Mouse (Mus musculus): ENCODE measurements around the gene Mrps21. TPM values are rescaled to one million over a fixed set of nuclear protein-coding genes. Genes with fewer than 3 reads are reported as not detected.
A peak's percentile ranks its signal among the peaks of the same experiment; 100 is the strongest.
"Not testable (repeated sequence)": the region's sequence is repeated elsewhere in the genome, so short reads cannot be mapped to it uniquely, and the experiment has no call there.

Gene Mrps21
- polyA plus RNA-seq, 1 experiment from 2014 or later: 331 TPM

DNA sequence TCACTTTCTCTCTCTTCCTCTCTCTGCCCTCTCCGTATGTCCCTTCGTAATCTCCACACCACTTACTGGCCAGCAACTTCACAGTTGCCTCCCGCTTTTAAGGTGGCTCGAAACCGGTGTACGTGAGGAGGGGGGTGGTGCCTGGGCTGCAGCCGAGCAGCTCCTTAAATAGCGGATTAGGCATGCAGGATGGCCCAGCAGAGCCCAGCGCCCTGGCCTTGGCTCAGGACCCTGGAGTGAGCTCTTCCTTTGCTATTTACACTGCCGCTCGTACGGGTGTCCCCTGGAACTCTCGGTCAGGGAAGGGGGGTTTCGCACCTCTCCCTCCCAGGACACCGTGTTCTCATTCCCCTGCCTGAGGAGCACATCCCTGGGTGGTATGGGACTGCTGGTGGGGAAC is 33.2 kb upstream of the Mrps21 start, which contains the start of gene Car14:
Car14 (minus strand) TSS at position 124 of the 400 bp plus-strand sequence.
- H3K4me3 ChIP-seq (ENCODE audit: low read depth, low read length): peak within 1 kb of the TSS; percentile 46
- H3K4me2 ChIP-seq (ENCODE audit: low read depth, low read length): peak within 1 kb of the TSS; percentile 85
- peaks cover 2% of the 10 kb centered on the region for H3K4me1 ChIP-seq (ENCODE audit: control insufficient read depth, insufficient read depth, low read length)
- no peaks in the 10 kb centered on the region for H3K9me3 ChIP-seq (replicated peaks; ENCODE audit: control insufficient read depth, low read length)
- DNase-seq (ENCODE audit: low spot score): peak; percentile 70
- H3K36me3 ChIP-seq (replicated peaks; ENCODE audit: control insufficient read depth, insufficient read depth, low read depth, low read length): no peaks in the 10 kb centered on the region
- peak; percentile 53; the same call in 1 of the 2 replicates for ATAC-seq (replicated peaks; ENCODE audit: insufficient number of reproducible peaks, low FRiP score, low TSS enrichment, low read depth)
- H3K27me3 ChIP-seq (ENCODE audit: control insufficient read depth, insufficient read depth, low read length): no peaks in the 10 kb centered on the region
- H3K27ac ChIP-seq (replicated peaks; ENCODE audit: low read depth, low read length): peak within 1 kb of the TSS; percentile 16
- WGBS: 0% methylated on average over 15 of the region's 15 CpGs
- peak within 1 kb of the TSS; percentile 65 for H3K9ac ChIP-seq (replicated peaks; ENCODE audit: low read length)

DNA sequence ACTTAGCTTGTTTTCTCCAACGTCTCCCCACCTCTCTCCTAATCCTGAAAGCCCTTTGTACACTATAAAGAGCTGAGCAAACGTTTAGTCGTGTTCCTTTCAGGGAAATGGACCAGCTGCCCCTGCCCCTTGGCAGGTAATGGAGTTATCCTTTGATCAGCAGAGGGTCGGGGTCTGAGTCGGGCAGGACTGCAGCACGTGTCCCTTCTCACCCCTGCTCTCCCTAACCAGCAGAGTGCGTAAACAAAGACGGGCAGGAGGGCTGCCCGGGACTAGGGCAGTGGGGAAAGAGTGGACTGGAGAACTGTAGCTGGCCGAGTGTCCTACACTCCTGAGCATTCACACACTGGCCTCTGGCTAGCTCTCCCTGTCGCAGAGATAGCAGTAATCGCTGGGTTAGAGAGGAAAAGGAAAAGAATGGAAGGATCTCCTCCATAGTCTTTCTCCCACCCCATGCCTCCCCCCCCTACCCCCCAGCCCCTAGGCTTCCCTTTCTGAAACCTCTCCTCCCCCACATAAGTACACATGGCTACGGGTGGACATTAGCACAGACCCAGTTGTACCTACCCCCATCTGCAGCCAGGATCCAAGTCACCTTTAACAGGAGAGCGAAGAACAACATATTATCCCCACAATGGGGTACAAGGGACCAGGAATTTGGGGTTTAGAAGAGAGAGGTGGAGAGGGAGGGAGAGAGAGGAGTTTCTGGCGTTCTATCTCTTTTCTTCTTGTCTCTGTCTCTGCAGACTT is 32.6 kb upstream of the Mrps21 start:
- ATAC-seq (replicated peaks; ENCODE audit: insufficient number of reproducible peaks, low FRiP score, low TSS enrichment, low read depth): 0 out of 2 replicates have a peak, but pooled peaks have one; percentile 51
- under 1% methylated on average over 15 of the region's 15 CpGs for WGBS
- H3K4me2 ChIP-seq (ENCODE audit: low read depth, low read length): peak overlapping the region; percentile 85
- H3K9ac ChIP-seq (replicated peaks; ENCODE audit: low read length): peak overlapping the region; percentile 65
- DNase-seq (ENCODE audit: low spot score): peak; percentile 50
- H3K27ac ChIP-seq (replicated peaks; ENCODE audit: low read depth, low read length): peak overlapping the region; percentile 16; the same call in 1 of the 2 replicates
- H3K9me3 ChIP-seq (replicated peaks; ENCODE audit: control insufficient read depth, low read length): no peaks in the 10 kb centered on the region
- H3K4me3 ChIP-seq (ENCODE audit: low read depth, low read length): peak overlapping the region; percentile 46
- H3K36me3 ChIP-seq (replicated peaks; ENCODE audit: control insufficient read depth, insufficient read depth, low read depth, low read length): no peaks in the 10 kb centered on the region
- no peaks in the 10 kb centered on the region for H3K27me3 ChIP-seq (ENCODE audit: control insufficient read depth, insufficient read depth, low read length)
- peaks cover 2% of the 10 kb centered on the region for H3K4me1 ChIP-seq (ENCODE audit: control insufficient read depth, insufficient read depth, low read length)

DNA sequence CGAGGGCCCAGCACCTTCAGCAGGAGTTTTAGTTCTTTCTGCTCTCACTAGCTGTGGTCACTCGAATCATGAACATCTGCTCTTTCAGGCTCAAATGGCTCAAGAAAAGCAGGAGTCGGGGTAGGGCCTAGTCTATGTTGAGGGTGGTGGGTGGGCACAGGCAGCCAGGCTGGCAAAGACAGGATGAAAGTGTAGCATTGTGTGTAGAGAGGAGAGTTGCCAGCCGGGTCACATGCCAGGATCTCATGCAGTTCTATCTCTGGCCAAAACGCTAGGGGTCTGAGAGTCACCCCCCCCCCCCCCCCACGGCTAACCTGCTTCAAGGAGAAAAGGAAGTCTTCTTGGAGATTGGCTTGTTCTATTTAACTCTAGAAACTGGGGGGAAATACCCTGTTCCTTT is 31.3 kb upstream of the Mrps21 start:
- H3K4me2 ChIP-seq (ENCODE audit: low read depth, low read length): peak overlapping the region; percentile 85
- peak overlapping the region; percentile 41 for H3K9ac ChIP-seq (replicated peaks; ENCODE audit: low read length)
- H3K27ac ChIP-seq (replicated peaks; ENCODE audit: low read depth, low read length): no peak overlapping the region
- H3K4me1 ChIP-seq (ENCODE audit: control insufficient read depth, insufficient read depth, low read length): peaks cover 2% of the 10 kb centered on the region
- no peaks in the 10 kb centered on the region for H3K9me3 ChIP-seq (replicated peaks; ENCODE audit: control insufficient read depth, low read length)
- peak overlapping the region; percentile 46; the same call in 1 of the 2 replicates for H3K4me3 ChIP-seq (ENCODE audit: low read depth, low read length)
- no peaks in the 10 kb centered on the region for H3K27me3 ChIP-seq (ENCODE audit: control insufficient read depth, insufficient read depth, low read length)
- no peak for ATAC-seq (replicated peaks; ENCODE audit: insufficient number of reproducible peaks, low FRiP score, low TSS enrichment, low read depth)
- WGBS: 28% methylated on average over 6 of the region's 6 CpGs
- no peaks in the 10 kb centered on the region for H3K36me3 ChIP-seq (replicated peaks; ENCODE audit: control insufficient read depth, insufficient read depth, low read depth, low read length)
- no peak for DNase-seq (ENCODE audit: low spot score)

DNA sequence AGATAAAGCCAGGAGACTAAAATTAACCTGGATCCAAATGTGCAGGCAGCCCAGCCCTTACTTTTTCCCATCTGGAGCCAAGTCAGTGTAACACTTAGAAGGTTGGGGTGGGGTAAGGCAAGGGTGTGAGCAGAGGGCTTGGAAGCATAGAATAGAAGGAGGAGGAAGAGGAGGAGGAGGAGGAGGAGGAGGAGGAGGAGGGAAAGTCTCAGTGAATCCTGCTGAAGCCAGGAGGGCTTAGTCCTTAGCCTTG is 31.0 kb upstream of the Mrps21 start:
- Histone ChIP-seq H3K4me3 (ENCODE audit: low read depth, low read length) (no peak overlapping the region), H3K36me3 (replicated peaks; ENCODE audit: control insufficient read depth, insufficient read depth, low read depth, low read length) (no peaks in the 10 kb centered on the region), H3K9ac (replicated peaks; ENCODE audit: low read length) (no peak overlapping the region; the same call in 1 of the 2 replicates), H3K27ac (replicated peaks; ENCODE audit: low read depth, low read length) (no peak overlapping the region), H3K9me3 (replicated peaks; ENCODE audit: control insufficient read depth, low read length) (no peaks in the 10 kb centered on the region), H3K4me1 (ENCODE audit: control insufficient read depth, insufficient read depth, low read length) (peaks cover 2% of the 10 kb centered on the region), H3K4me2 (ENCODE audit: low read depth, low read length) (peak overlapping the region; percentile 85; the same call in 1 of the 2 replicates), H3K27me3 (ENCODE audit: control insufficient read depth, insufficient read depth, low read length) (no peaks in the 10 kb centered on the region)
- no peak for ATAC-seq (replicated peaks; ENCODE audit: insufficient number of reproducible peaks, low FRiP score, low TSS enrichment, low read depth)
- no peak for DNase-seq (ENCODE audit: low spot score)

DNA sequence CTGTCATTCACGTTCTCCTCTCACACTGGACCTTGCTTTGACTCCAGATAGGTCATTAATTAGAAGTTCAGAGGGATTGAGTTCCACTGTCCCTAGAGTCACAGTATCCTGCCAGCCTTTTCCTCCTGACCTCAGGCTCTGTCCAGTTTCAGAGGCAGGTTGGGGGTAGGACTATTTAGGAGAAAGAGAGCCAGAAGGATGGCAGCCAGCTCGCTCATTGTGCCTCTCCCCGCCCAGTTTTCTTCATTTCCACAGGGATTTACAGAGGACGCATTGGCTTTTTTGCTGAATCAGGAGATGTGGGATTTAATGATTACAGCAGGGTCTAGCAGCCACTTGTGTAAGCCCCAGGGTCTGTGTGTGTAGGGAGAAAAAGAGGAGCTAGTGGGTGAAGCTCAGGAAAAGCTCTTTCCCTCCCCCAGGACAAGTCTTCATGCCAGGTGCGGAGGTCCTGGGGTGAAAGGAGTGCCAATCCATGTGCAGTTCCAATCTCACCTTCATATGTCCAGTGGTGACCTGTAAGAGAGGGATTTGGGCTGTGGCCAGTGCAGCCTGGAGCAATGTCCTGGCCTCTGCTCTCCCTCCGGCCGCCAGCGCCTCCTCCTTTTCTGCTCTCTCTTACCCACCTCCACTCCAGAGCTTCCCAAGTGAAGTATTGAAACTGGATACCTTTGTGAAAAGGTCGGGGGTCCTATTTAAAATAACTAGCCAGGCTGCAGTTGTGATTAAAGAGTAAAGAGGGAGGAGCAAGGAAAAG is 30.5 kb upstream of the Mrps21 start:
- H3K4me3 ChIP-seq (ENCODE audit: low read depth, low read length): no peak overlapping the region
- no peaks in the 10 kb centered on the region for H3K27me3 ChIP-seq (ENCODE audit: control insufficient read depth, insufficient read depth, low read length)
- no peak overlapping the region for H3K9ac ChIP-seq (replicated peaks; ENCODE audit: low read length)
- no peaks in the 10 kb centered on the region for H3K36me3 ChIP-seq (replicated peaks; ENCODE audit: control insufficient read depth, insufficient read depth, low read depth, low read length)
- DNase-seq (ENCODE audit: low spot score) (no peak), ATAC-seq (replicated peaks; ENCODE audit: insufficient number of reproducible peaks, low FRiP score, low TSS enrichment, low read depth) (no peak)
- H3K27ac ChIP-seq (replicated peaks; ENCODE audit: low read depth, low read length): no peak overlapping the region
- H3K4me2 ChIP-seq (ENCODE audit: low read depth, low read length): no peak overlapping the region
- H3K4me1 ChIP-seq (ENCODE audit: control insufficient read depth, insufficient read depth, low read length): peaks cover 2% of the 10 kb centered on the region
- no peaks in the 10 kb centered on the region for H3K9me3 ChIP-seq (replicated peaks; ENCODE audit: control insufficient read depth, low read length)
- WGBS: 63% methylated on average over 9 of the region's 9 CpGs

DNA sequence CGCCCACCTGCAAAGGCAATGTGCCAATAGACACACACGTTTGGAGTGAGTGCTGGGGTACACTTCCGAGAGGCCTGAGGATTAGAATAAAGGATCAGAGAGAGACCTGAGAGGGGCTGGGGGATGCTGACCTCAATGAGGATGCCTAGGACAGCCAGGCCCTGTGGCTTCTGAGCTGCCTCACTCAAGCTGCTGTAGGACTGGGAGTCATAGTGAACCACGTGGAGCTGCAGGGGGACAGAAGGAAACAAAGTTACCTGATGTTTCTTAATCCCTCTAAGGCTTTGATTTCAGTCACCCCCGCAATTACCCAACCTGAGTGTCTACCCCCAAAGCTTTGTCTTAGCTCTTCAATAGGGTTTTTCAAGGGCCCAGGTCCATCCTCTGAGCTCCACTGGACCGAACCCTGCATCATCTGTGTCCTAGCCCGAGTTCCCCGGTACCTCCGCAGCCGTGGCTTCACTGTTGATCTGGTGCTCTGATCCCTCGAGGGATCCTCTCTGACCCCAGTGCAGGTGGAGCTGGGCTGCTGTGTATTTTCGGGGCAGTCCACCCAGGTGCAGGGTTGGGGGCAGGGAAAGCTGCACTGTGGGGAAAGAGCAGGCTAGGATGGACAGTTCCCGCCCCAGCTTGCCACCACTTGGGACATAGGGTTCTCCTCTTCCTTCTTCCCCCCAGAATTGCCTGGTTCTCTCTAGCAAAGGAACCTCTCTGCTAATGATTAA is 28.6 kb upstream of the Mrps21 start:
- Histone ChIP-seq H3K36me3 (replicated peaks; ENCODE audit: control insufficient read depth, insufficient read depth, low read depth, low read length) (no peaks in the 10 kb centered on the region), H3K4me3 (ENCODE audit: low read depth, low read length) (no peak overlapping the region)

DNA sequence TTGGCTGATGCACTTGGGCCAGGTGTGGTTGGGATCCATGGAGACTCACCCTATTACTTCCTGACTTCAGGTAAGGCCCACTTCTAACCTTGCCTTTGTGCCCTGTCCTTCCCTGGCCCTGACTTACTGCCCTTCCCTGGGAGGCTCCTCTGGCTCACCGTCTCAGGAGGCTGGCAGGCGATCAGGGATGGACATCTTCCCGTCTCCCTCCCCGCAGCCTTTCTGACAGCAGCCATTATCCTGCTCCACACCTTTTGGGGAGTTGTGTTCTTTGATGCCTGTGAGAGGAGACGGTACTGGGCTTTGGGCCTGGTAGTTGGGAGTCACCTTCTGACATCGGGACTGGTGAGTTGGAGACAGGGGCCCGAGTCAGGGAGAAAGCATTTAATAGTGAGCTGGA is 24.2 kb upstream of the Mrps21 start:
- not testable (repeated sequence) for H3K4me2 ChIP-seq (ENCODE audit: low read depth, low read length); H3K4me3 ChIP-seq (ENCODE audit: low read depth, low read length); H3K27me3 ChIP-seq (ENCODE audit: control insufficient read depth, insufficient read depth, low read length); H3K9me3 ChIP-seq (replicated peaks; ENCODE audit: control insufficient read depth, low read length); H3K36me3 ChIP-seq (replicated peaks; ENCODE audit: control insufficient read depth, insufficient read depth, low read depth, low read length); DNase-seq (ENCODE audit: low spot score); H3K9ac ChIP-seq (replicated peaks; ENCODE audit: low read length); H3K4me1 ChIP-seq (ENCODE audit: control insufficient read depth, insufficient read depth, low read length); H3K27ac ChIP-seq (replicated peaks; ENCODE audit: low read depth, low read length); ATAC-seq (replicated peaks; ENCODE audit: insufficient number of reproducible peaks, low FRiP score, low TSS enrichment, low read depth)
- 88% methylated on average over 7 of the region's 7 CpGs for WGBS

More for the DNA sequence above, 28.6 kb upstream of the Mrps21 start:
- H3K9ac ChIP-seq (replicated peaks; ENCODE audit: low read length): no peak overlapping the region
- ATAC-seq (replicated peaks; ENCODE audit: insufficient number of reproducible peaks, low FRiP score, low TSS enrichment, low read depth) (no peak), DNase-seq (ENCODE audit: low spot score) (no peak)
- no peaks in the 10 kb centered on the region for H3K27me3 ChIP-seq (ENCODE audit: control insufficient read depth, insufficient read depth, low read length)
- no peaks in the 10 kb centered on the region for H3K9me3 ChIP-seq (replicated peaks; ENCODE audit: control insufficient read depth, low read length)
- H3K4me2 ChIP-seq (ENCODE audit: low read depth, low read length): no peak overlapping the region
- H3K27ac ChIP-seq (replicated peaks; ENCODE audit: low read depth, low read length): no peak overlapping the region
- WGBS: 76% methylated on average over 13 of the region's 13 CpGs
- H3K4me1 ChIP-seq (ENCODE audit: control insufficient read depth, insufficient read depth, low read length): peaks cover 2% of the 10 kb centered on the region

All from embryonic facial prominence, embryonic 11.5 days (tissue).